Mouse (Mus musculus) forebrain, embryonic 14.5 days (tissue): ENCODE measurements at regions not wholly inside any gene's neighbourhood (a gene's known extent, or its start where the extent isn't known, plus 50 kb on each side); places are given as distances from the start of the nearest gene placed in this dataset.
A peak's percentile ranks its signal among the peaks of the same experiment; 100 is the strongest.

Experiments used
- ATAC-seq: fragments of 200-750 bp; cut with Nextera tagmentation; 2 replicates; pipeline ENCODE4 v1.8.0; 2017; ENCODE audit warnings: mild to moderate bottlenecking, moderate library complexity
- DNase-seq: peaks from one replicate; pipeline ENCODE4 v3.0.0-alpha.2; 2015; ENCODE audit warnings: low spot score
- H3K27ac ChIP-seq: fragments of 300-500 bp; sonication (generic); 2 replicates; pipeline ENCODE4 v1.5.1; 2014; ENCODE audit warnings: low read depth, mild to moderate bottlenecking, control low read depth, low read length, moderate library complexity
- H3K27me3 ChIP-seq: fragments of 300-500 bp; sonication (generic); replicated peaks from 2 replicates; pipeline ENCODE4 v1.6.1; 2014; ENCODE audit warnings: low read length, control low read depth, mixed read lengths; ENCODE audit not compliant: control insufficient read depth, insufficient read depth
- H3K36me3 ChIP-seq: fragments of 300-500 bp; sonication (generic); 2 replicates; pipeline ENCODE4 v1.6.1; 2014; ENCODE audit warnings: low read length, control low read depth; ENCODE audit not compliant: control insufficient read depth, insufficient read depth
- H3K4me1 ChIP-seq: fragments of 300-500 bp; sonication (generic); 2 replicates; pipeline ENCODE4 v1.6.1; 2014; ENCODE audit warnings: antibody characterized with exemption, low read length, control low read depth; ENCODE audit not compliant: control insufficient read depth, insufficient read depth
- H3K4me2 ChIP-seq: fragments of 300-500 bp; sonication (generic); 2 replicates; pipeline ENCODE4 v1.6.1; 2014; ENCODE audit warnings: mild to moderate bottlenecking, control low read depth, low read length
- H3K4me3 ChIP-seq: fragments of 300-500 bp; sonication (generic); 2 replicates; pipeline ENCODE4 v1.5.1; 2014; ENCODE audit warnings: low read depth, low read length, control low read depth
- H3K9ac ChIP-seq: fragments of 300-500 bp; sonication (generic); 2 replicates; pipeline ENCODE4 v1.6.1; 2014; ENCODE audit warnings: mild to moderate bottlenecking, low read length, control low read depth, moderate library complexity
- H3K9me3 ChIP-seq: fragments of 300-500 bp; sonication (generic); replicated peaks from 2 replicates; pipeline ENCODE4 v1.6.1; 2016; ENCODE audit warnings: low read length, control low read depth, mixed read lengths; ENCODE audit not compliant: control insufficient read depth
- WGBS: fragments of 180-500 bp; shearing (Covaris S2); extraction: QIAGEN DNeasy Blood & Tissue Kit; methylation state at CpG from one replicate; pipeline ENCODE4 v1.1.7; 2014; 5-methylcytosine and 5-hydroxymethylcytosine counted together

DNA sequence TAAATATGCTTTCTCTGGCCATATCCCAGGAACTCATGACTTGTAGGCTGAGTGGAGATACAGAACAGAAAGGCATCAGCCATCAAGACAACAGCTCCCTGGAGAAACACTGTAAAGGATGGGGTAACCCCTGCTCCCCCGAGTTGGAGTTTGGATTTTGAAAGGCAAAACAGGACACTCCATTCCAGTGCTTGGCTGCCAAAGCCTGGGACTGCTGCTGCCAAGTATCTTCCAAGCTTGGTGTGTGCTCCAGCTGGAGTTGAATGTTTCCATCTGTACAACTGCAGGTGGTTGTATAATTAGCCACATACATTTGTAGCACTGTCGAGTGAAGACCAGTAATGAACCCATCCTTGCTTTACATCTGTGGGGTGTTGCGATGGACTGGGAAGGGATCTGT is 62.1 kb downstream of the 4933412E24Rik start:
- peak; percentile 54; the same call in 1 of the 2 replicates for ATAC-seq
- Histone ChIP-seq H3K27ac (no peak overlapping the region), H3K9ac (no peak overlapping the region), H3K4me3 (no peak overlapping the region), H3K36me3 (no peaks in the 10 kb centered on the region), H3K4me1 (no peaks in the 10 kb centered on the region), H3K9me3 (no peaks in the 10 kb centered on the region), H3K4me2 (no peak overlapping the region), H3K27me3 (no peaks in the 10 kb centered on the region)
- WGBS = 66% methylated on average over 3 of the region's 3 CpGs
- peak; percentile 69 for DNase-seq

- ATAC-seq = no peak
- H3K9me3 ChIP-seq = no peaks in the 10 kb centered on the region
- H3K4me3 ChIP-seq = no peak overlapping the region
- H3K9ac ChIP-seq = no peak overlapping the region
- H3K27me3 ChIP-seq = no peaks in the 10 kb centered on the region
- H3K36me3 ChIP-seq = no peaks in the 10 kb centered on the region
- no peaks in the 10 kb centered on the region for H3K4me1 ChIP-seq
- no peak overlapping the region for H3K27ac ChIP-seq
- no peak for DNase-seq
- H3K4me2 ChIP-seq = no peak overlapping the region
- 86% methylated on average over 4 of the region's 4 CpGs for WGBS
These were observed 62.6 kb downstream of the 4933412E24Rik start for GRCm38 (mm10) chr15:59953857-59954256.

DNA sequence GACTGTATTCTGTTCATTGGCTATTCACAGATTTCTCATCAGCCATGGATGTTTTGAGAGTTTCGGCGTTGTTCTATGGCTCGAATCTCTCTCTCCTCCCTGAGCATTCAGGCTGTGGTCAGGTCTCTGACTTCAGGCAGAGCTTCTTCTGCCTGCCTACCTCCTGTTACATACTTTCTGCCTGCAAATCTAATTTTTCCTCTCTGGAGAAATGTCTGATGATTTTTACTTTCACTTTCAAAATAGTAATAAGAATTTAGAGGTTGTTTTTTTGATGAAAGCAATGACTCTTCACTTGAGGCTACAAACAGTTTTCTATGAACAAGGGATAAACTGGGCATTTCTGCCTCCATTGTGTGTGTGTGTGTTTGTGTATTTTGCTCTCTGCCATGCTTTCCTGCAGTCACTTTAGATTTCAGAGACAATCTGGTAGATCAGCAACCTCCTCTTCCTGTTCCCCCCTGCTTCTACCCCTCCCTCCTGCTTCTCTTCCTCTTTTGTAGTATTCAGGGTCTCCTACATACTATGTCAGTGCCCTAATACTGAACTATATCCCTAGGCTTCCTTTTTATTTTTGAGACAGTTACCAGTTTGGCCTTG is 65.7 kb downstream of the 4933412E24Rik start:
- Histone ChIP-seq H3K9ac (no peak overlapping the region), H3K4me2 (no peak overlapping the region), H3K36me3 (no peaks in the 10 kb centered on the region), H3K9me3 (no peaks in the 10 kb centered on the region), H3K27ac (no peak overlapping the region), H3K4me1 (no peaks in the 10 kb centered on the region), H3K4me3 (no peak overlapping the region), H3K27me3 (no peaks in the 10 kb centered on the region)
- ATAC-seq (no peak), DNase-seq (no peak)
- WGBS = 82% methylated on average over 3 of the region's 3 CpGs

GRCm38 (mm10) chr15:59945208-59945607 is 71.2 kb downstream of the 4933412E24Rik start:
- no peak overlapping the region for H3K27ac ChIP-seq
- ATAC-seq (peak; percentile 75), DNase-seq (peak; percentile 60)
- 4% methylated on average over 8 of the region's 8 CpGs for WGBS
- no peaks in the 10 kb centered on the region for H3K27me3 ChIP-seq
- H3K4me3 ChIP-seq = no peak overlapping the region
- H3K4me1 ChIP-seq = peaks cover 5% of the 10 kb centered on the region
- no peaks in the 10 kb centered on the region for H3K36me3 ChIP-seq
- H3K4me2 ChIP-seq = no peak overlapping the region
- no peaks in the 10 kb centered on the region for H3K9me3 ChIP-seq
- H3K9ac ChIP-seq = no peak overlapping the region

DNA sequence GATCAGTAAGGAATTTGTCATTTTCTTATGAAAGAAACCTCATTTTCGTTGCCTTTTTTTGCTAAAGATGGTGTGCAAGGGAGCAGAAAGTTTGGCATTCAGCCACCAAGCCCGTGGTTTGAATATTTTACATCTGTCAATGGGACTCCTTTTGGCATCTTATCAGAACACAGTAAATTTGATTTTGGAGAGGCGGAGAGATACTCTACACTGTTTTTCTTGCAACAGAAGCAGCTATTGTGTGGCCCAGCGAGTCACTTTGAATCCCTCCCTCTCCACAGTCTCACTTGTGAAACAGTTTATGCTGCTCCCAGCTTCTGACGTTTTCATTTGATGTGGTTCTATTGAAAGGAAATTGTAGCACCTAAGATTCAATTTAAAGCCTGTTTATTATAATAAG is 79.9 kb downstream of the 4933412E24Rik start:
- whole genome bisulfite sequencing = 9% methylated on average over 5 of the region's 5 CpGs
- ATAC-seq (peak; percentile 55; the same call in 1 of the 2 replicates), DNase-seq (peak; percentile 77)
- Histone ChIP-seq H3K36me3 (no peaks in the 10 kb centered on the region), H3K9me3 (no peaks in the 10 kb centered on the region), H3K4me1 (peaks cover 8% of the 10 kb centered on the region), H3K27me3 (no peaks in the 10 kb centered on the region), H3K27ac (no peak overlapping the region), H3K4me3 (no peak overlapping the region), H3K9ac (no peak overlapping the region), H3K4me2 (0 out of 2 replicates have a peak overlapping the region, but pooled peaks have one; percentile 2)

GRCm38 (mm10) chr15:59913860-59914259 is 102.6 kb downstream of the 4933412E24Rik start:
- no peak overlapping the region for H3K27ac ChIP-seq
- H3K4me2 ChIP-seq = no peak overlapping the region
- H3K9ac ChIP-seq = no peak overlapping the region
- 78% methylated on average over 4 of the region's 4 CpGs for WGBS
- H3K36me3 ChIP-seq = no peaks in the 10 kb centered on the region
- H3K9me3 ChIP-seq = no peaks in the 10 kb centered on the region
- ATAC-seq (no peak), DNase-seq (no peak)
- H3K4me1 ChIP-seq = no peaks in the 10 kb centered on the region
- H3K27me3 ChIP-seq = no peaks in the 10 kb centered on the region
- no peak overlapping the region for H3K4me3 ChIP-seq

- H3K4me3 ChIP-seq = no peak overlapping the region
- no peak overlapping the region for H3K4me2 ChIP-seq
- H3K4me1 ChIP-seq = no peaks in the 10 kb centered on the region
- no peaks in the 10 kb centered on the region for H3K36me3 ChIP-seq
- H3K27ac ChIP-seq = no peak overlapping the region
- no peak for ATAC-seq
- H3K27me3 ChIP-seq = no peaks in the 10 kb centered on the region
- no peaks in the 10 kb centered on the region for H3K9me3 ChIP-seq
- no peak overlapping the region for H3K9ac ChIP-seq
- DNase-seq = no peak
- WGBS = 56% methylated on average over 2 of the region's 2 CpGs
These were observed 108.1 kb downstream of the 4933412E24Rik start for GRCm38 (mm10) chr15:59908300-59908699.

DNA sequence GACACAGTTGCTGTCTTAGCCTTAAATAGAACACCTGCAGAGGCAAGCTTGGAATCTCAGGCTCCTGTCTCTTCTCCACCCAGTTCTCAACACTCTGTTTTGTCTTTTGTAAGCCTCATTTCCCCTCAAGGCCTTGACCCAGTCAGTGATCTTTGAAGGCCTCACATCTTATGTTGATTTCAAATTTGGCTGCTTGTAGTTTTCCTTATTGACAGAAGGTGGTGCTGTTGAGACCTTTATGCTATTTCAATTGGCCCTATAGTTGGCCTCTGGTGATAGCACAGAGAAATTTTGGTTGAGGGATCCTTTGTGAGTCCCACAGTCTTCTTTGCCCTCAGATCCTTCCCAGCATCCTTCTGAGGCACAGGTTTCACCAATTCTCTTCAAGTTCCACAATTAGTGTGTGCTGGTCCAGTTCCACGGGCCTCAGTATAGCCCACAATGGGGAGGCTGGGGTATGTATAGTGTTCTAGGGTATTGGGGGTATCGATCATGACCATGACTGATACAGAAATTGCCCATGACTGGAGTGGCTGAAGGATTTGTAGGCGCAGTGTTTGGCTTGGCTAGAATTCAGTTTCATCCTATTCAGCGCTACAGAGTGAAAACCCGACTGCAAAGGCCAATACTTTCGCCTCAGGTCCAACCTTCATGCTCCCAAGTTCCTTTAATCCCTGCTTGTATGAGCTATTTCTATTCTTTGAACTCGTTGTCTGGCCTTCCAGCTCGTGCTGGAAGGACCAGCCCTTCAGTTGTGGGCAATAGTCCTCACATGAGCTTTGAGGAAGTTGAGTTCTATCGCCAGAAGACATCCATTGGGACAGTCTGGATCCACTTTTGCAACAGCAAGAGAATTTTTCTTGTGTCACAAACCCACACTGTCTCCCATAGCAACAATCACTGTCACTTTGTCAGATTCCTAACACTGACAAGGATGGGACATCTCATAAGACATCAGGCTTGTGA is 110.3 kb downstream of the 4933412E24Rik start:
- H3K4me3 ChIP-seq = no peak overlapping the region
- 76% methylated on average over 9 of the region's 9 CpGs for WGBS

GRCm38 (mm10) chr15:59904741-59905140 is 111.7 kb downstream of the 4933412E24Rik start:
- no peak overlapping the region for H3K4me3 ChIP-seq
- ATAC-seq (no peak), DNase-seq (no peak)
- H3K27me3 ChIP-seq = no peaks in the 10 kb centered on the region
- H3K36me3 ChIP-seq = no peaks in the 10 kb centered on the region
- no peaks in the 10 kb centered on the region for H3K9me3 ChIP-seq
- no peak overlapping the region for H3K27ac ChIP-seq
- H3K4me2 ChIP-seq = no peak overlapping the region
- WGBS = 72% methylated on average over 5 of the region's 5 CpGs
- H3K9ac ChIP-seq = no peak overlapping the region
- no peaks in the 10 kb centered on the region for H3K4me1 ChIP-seq

More for the DNA sequence above, 110.3 kb downstream of the 4933412E24Rik start:
- H3K36me3 ChIP-seq = no peaks in the 10 kb centered on the region
- peak; percentile 61 for ATAC-seq
- no peak overlapping the region for H3K27ac ChIP-seq
- DNase-seq = peak; percentile 62
- H3K9ac ChIP-seq = no peak overlapping the region
- no peaks in the 10 kb centered on the region for H3K9me3 ChIP-seq
- H3K4me1 ChIP-seq = no peaks in the 10 kb centered on the region
- H3K4me2 ChIP-seq = no peak overlapping the region
- H3K27me3 ChIP-seq = no peaks in the 10 kb centered on the region
